Mouse (Mus musculus) layer of hippocampus, postnatal 25 days (tissue): ENCODE data around the gene Sidt2. TPM values are rescaled to one million over a fixed set of nuclear protein-coding genes. Genes with fewer than 3 reads are reported as not detected.

Source experiments
- DNase-seq, 2 experiments: peaks; one replicate each; pipeline ENCODE4 v3.0.0; 2022; ENCODE audit warnings: mixed read lengths in 2 of 2, low spot score in 1 of 2; ENCODE audit errors: extremely low spot score in 1 of 2
- total RNA-seq, 2 experiments: library from RNA; stranded (reverse); gene quantifications; 2 replicates each; pipeline ENCODE4 v1.2.3; 2021

Sidt2 gene
- total RNA-seq, 2 experiments from 2014 or later: 89.2 to 97.9 TPM

DNA sequence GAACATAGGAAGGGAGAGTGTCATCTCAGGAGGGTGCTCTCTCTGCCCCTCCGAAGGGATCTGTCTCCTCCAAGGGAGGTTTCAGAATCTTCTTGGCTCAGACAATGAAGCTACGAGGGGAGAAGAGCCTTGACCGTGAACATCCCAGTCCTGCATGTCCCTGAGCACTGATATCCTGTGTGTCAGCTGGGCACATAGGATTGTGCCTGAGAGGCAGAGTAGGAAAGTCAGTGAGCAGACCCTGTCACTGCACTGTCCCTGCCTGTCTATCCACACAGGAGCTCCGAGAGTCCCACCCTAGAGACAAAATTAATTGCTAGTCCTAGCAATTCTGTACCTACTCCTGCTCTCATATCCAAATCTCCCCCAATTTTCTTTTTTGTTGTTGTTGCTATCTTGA lies 3.0 kb downstream of the Sidt2 start:
- no peak for DNase-seq

DNA sequence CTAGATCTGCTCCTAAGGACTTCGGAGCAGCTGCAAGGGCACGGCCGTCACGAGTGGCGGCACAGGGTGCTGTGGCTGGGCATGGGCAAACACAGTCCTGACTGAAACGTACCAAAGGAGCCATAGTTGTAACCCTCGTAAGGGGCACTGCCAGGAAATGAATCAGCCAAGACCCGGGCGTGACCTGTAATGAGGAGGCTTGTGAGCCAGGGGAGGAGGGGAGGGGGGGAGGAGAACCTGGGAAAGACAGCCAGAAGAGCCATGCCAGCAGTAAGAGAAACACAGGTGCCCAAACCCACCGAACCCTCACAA lies 8.2 kb downstream of the Sidt2 start:
- DNase-seq: no peak

DNA sequence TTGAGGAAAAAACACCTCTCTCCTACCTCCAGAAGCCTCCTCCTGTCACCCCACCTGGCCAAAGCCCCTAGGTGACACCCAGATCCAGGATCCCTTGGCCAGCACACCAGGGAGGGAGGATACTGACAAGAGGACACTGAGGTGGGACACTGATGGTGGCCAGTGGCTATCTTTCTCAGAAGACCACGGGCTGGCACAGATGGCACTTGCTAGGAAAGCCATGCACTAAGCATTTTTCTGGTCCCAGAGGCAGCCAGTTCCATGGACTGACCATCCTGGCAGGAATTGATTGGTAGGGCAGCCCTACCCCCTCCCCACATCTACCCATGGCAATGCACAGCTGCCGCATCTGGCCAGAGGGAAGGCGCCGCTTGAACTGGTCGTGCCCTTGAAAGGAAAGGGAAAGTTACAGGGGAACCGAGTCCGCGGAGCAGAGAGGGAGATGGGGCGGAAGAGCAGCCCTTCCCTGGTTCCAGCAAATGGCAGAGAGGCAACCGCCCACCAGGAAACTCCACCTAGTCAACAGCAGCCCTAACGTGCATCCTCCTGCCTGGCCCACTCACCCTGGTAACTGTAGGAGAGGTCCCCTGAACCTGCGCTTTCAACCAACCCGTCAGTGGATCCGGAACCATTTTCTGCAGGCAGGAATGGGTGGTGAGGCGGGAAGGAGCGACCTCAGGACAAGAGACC lies 8.7 kb downstream of the Sidt2 start:
- no peak for DNase-seq

DNA sequence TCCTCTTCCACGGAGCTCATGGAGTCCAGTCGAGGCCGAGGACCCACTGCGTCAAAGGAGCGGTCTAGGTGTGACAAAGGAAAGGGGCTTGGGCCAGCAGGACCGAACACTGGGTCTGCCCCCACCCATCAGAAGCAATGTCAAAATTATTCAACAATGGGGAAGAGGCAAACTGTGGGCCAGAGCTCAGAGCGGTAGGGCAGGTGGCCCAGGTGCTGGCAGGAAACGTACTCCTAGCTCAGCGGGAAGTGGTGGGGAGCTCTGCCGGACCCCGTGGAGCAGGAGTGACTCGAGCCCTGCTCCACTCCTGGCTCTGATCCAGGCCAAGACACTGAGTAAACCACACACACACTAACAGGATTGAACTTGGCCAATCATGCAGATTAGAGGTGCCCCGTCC lies 9.3 kb downstream of the Sidt2 start:
- DNase-seq: no peak

DNA sequence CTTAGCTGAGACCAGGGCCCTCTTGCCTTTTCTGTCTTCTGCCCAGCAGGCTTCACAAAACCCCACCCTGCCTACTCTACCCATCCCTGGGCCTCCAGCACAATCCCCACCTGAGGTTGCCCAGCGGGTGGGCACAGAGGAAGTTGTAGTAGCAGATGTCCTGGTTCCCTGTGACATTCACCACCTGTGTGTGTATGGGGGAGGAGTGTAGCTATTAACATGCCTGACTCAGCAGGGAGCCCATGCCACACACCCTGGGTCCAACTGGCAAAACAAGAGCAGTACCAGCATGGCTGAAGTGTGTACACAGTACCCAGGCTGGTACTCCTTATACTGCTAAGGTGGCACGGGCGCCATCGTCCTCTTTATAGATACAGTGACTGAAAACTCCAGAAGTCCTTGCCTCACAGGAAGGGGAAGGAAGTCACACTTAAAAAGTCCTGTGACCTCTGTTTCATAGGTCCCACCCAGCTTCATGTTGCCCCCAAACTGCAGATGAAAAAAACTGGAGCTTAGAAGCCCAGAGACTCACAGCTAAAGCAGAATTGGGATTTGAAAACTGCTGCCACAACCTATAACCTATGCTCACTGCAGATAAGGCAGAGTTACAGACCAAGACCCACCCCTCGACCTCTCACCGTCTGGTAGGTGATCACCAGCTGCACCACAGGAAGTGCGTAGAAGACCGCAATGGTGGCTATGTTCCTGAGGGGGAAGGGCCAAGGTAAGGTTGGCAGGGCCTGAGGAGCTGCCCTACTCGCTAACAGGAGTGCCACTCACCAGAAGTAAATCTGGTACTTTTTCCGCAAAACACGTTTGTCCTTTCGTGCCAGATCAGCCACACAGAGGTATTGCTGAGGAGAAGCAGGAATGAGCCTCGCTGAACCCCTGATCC lies 10.3 kb downstream of the Sidt2 start:
- no peak for DNase-seq

DNA sequence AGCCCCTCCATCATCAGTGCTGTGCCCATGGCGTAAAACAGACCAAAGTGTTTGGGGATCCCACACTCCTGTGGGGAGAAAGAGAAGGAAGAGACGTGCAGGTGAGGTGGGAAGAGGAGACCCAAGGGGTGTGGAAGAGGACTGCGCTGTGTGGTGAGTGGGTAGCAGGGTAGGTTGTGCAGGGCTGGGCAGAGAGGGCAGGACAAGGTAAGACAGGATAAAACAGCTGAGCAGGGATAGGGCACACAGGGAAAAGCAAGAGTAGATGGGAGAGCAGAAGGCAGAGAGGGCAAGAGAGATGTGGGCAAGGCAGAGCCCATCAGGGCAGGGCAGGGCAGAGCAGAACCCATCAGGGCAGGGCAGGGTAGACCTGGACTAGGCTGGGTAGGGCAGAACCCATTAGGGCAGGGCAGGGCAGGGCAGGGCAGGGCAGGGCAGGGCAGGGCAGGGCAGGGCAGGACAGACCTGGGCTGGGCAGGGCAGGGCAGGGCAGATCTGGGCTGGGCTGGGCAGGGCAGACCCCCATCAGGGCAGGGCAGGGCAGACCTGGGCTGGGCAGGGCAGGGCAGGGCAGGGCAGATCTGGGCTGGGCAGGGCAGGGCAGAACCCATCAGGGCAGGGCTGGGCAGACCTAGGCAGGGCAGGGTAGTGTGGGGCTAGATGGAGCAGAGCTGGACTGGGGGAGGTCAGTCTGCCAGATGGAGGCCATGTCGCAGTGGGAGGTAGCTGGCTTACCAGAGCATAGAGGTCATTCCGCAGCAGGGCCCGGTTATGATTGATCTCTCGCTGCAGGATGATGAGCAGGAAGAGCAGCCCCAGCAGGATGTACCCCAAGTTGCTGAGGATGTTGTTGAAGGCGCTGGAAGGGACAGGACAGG lies 11.2 kb downstream of the Sidt2 start:
- DNase-seq: no peak

DNA sequence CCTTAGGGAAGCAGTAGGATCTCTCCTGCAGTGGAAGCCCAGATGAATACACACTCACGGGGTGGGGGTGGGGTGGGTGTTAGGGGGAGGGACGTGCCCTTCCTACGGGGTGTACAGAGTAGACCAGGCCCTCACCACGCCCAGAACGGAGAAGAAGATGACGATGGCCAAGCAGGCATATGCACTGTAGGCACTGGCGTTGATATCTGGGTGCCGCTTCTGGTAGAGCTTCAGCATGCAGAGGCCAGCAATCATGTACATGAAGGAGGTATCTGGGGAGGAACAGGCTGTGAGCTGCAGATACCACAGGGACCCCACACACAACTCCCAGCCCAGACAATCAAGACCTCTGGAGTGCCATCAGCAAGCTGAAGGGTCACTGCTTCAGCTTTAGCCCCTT lies 12.1 kb downstream of the Sidt2 start:
- DNase-seq: no peak

DNA sequence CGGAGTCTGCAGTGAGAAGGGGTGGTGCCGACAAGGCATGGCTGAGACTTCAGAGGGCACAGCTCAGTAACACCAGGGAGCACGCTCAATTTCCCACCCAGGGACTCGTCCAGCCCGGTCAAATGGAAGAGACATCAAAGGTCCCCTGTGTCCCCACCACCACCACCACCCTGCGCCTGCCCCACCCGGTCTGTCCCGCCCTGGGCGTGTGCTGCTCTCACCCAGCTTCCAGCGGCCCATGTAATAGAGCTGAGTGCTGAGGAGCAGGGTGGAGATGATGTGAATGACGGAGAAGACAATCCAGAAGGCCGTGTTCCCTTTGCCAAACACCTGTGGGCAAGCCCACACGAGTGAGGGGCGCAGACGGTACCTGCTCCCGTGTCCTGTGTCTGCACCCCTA lies 12.6 kb downstream of the Sidt2 start:
- no peak for DNase-seq

DNA sequence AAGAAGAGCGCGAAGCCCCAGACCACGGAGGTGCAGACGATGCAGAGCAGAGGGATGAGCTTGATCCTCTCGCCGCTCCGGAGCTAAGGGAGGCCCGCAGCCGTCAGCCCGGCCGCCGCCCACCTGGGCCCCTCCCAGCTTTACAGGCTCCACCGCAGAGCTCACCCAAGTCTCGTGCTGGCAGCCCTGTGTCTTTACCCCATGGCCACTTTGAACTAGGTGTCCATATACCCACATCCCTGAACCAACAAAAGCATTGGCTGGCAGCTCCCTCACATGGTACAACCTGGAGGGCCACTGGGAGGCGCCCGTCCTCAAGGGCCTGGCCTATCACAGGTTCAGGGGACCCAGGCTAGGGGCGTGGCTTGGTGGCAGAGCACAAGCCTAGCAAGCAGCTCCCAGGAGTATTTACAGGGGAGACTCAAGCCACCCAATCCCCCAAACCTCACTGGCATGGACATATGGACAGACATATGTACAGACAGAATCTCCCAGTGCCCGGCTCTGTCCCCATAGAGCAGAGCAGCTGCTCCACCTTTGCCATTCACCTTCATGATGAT lies 13.6 kb downstream of the Sidt2 start:
- no peak for DNase-seq

DNA sequence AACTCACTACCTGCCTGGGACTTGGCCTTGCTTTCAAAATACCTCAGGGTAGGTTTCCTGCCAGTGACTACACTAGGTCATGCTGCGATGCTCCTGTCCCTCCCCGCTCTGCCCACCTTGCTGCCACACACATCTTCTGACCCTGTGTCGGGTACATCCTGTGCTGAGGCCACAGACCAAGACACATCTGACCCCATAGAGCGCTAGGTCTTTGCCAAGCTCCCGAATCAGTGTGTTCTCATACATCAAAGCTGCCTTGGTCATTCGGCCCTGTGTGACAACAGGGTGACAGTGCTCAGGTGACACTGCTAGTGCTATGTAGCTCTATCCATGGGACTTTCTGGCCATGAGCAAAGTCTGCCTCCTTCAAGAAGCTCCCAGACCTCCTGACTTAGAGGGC lies 15.3 kb downstream of the Sidt2 start:
- DNase-seq: no peak

DNA sequence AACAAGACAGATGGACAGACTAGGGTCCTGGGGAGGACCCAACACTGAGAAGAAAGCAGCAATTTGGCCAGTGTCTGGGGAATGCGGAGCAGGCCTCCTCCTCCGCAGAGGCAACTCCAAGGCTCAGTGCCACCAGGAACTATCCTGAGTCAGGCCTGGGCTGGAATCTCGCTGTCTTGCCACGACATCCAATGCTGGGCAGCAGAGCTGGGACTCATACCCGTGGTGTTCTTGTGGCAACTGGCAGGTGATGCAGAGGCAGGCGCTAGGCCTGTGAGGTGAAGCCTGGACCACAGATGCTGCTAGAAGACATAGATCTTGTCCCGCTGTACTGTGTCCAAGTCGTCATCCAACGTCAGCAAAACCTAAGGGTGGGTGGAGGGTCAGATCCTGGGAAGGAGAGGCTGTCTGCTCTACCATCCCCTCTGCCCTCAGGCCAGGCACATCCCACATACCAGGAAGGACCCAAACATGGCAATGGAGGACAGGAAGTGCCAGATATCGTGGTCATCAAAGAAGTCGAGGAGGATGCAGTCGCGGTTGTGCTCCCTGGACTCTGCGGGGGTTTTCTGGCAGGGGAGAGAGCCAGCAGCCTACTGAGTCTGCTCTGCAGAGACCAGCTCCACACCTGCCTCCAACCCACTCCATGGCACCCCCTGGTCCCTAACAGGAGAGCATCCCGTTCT lies 16.0 kb downstream of the Sidt2 start:
- DNase-seq: no peak

DNA sequence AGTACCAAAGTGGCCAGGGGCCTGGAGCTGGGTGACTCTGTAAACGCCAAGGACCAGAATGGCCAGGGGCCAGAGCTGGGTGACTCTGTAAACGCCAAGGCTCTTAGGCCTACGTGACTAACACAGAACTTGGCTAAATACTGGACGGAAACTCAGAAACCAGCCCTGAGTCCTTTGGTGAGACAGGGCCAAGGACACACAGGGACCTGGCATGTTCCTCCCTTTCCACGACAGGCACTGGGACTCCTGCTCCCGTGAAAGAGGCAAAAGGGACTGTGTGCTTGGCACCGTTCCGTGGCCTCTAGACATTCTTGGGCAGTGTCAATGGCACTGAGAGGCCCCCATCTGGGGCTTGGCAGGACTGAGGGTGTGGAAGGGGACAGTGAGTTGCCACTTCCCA lies 17.0 kb downstream of the Sidt2 start:
- no peak for DNase-seq

DNA sequence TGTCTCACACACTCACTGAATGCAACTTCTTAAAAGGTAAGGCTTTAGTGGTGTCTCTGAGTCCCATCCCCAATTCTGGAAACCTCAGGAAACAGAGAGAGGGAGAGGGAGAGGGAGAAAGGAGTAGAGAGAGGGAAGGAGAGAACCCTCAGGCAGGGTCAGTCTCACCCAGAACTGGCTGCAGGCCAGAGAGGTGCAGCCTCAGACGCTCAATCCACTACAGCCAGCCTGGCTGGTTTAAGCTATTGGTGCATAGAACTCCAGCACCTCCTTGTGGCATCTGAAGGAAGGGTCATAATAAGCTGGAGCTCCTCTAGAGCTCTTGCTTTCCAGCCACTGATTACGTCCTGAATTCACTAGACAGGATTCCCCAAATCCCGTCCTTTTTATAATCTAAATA lies 18.2 kb downstream of the Sidt2 start:
- DNase-seq: peak in 1 of 2 experiments; percentile 47

DNA sequence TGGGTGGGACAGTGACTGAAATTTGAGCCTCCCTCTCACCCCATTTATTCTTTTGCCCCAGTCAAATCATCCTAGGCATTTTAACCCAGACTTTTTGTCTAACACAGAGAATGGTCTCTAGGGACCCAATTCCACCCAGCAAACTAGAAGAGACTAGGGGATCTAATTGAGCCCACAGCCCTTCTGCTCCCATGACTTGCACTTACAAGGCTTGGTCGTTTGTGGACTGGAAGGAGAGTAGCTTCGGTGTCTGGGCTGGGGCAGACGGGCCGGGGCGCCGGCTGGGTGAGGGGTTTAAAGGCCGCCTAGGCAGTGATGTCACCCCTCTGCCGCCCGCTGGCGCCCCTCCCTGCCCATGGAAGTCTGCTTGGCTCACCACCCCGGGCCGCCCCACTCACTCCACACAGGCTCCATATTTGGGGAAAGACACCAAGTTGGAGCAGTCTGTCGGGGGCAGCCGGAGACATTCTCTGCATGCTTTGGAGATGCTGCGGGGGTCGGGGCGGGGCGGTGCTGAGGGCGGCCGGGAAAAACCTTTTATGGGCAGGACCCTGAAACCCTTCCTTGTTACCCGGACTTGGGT lies 19.3 kb downstream of the Sidt2 start, which contains the start of gene Tagln:
Gene Tagln, minus strand, starts transcription at position 431 of the 583 bp plus-strand sequence.
- DNase-seq: no peak

DNA sequence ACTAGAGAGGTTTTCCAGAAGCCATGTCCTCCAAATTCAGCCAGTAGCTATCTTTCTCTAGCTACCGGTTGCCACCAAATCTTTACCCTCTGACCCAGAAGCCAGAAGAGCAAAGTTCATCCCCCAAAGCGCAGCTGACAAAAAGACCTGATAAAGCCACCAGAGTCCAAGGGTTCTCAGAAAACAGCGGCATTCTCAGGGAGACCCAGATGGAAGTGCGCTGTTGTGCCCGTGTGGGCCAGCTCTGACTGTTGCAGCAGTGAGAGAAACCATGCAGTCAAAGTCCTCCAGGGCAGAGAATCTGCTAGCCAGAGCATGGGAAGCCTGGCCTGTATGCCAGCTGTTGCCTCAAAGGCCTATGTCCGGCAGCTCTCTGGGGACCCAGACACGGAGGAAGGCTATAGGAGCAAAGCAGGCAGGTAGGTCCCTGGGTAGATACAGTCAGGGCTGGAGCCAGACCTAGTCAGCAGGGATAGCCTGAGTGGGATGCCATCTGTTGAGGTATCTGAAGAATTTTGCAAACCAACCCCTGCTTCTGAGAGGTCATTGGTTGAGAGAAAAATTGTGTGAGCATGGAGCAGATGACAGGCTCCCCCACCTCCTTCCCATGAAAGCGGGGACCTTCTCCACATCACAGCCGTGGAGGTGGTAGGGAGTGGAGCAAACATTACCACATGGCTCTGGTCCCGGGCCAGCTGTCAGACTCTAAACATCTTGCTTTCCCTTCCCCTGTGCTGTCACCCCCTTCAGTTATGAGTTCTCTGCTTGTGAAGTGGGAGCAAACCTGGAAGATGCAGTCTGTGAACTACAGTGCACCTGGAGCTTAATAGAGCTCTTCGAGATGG lies 22.3 kb downstream of the Sidt2 start:
- DNase-seq: peak in 1 of 2 experiments; percentile 48

DNA sequence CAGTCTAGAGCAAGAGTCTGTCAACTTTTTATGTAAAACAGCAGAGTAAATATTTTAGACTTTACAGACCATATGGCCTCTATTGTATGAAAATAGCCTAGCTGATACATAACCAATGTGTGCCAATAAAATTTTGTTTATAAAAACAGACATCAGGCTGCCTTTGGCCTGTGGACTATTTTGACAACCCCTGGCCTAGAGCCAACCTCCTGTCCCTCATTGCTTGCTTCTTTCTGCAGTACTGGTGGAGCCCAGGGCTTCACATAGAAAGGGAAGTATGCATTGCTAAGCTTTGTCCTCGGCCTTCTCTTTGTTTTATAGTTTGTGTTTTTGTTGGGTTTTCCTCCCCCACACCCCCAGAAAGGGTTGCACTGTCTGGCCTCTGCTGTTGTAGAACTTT lies 23.1 kb downstream of the Sidt2 start:
- DNase-seq: no peak

DNA sequence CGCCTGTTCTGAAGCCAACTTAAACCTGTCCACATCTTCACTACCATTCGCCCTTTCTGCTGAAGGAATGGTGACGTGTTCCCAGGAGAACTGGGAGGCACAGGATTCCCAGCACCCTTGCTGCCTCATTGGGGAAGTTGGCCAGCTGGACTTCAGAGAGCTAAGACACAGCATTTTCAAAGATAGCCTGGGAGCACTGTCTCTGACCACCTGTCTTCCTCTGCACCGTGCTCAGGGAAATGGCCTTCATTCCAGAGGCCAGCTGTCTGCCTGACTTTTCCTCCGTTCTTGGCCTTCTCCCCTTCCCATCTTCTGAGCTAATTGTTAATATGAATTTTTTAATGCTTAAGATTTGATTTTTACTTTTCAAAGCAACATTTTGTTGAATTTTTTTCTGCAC lies 25.8 kb downstream of the Sidt2 start:
- no peak for DNase-seq

DNA sequence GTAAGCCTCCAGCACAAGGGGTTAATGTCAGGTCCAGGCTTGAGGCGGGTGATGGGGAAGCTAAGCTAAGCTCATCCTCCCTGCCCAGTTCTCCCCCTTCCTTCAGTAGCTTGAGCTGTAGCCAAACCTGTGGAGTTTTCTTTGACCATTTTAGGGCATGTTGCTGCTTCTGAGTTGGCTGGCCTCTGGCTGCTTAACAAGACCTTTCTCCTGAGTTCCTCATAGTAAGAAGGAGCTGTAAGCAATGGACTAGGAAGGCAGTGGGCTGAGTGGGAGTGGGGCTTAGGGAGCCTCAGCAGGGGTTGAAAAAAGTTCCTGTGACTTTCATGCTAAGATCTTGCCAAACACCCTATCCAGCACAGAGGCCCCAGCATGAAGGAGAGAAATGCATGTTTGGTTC lies 35.2 kb downstream of the Sidt2 start:
- no peak for DNase-seq
